Mouse (Mus musculus) gonadal fat pad, adult 2 months (tissue): Measurements from ENCODE around the gene Lmo2. TPM values are rescaled to one million over a fixed set of nuclear protein-coding genes. Genes with fewer than 3 reads are reported as not detected.

Experiments
- DNase-seq: peaks from one replicate; pipeline ENCODE4 v3.0.0-alpha.2; 2012; ENCODE audit warnings: low read depth
- polyA plus RNA-seq: library from polyadenylated mRNA; depleted of rRNA; stranded (reverse); fragments of >200 nt; gene quantifications from 2 replicates; pipeline ENCODE4 v1.2.3, GENCODE M21; 2012

Gene Lmo2
- polyA plus RNA-seq, 1 experiment = 12.7 TPM

- no peak for DNase-seq
Observed at GRCm38 (mm10) chr2:103941085-103941484, 16.7 kb upstream of the Lmo2 start.

GRCm38 (mm10) chr2:103944859-103945258 lies 12.9 kb upstream of the Lmo2 start:
- DNase-seq = no peak

- DNase-seq = no peak
Observed at GRCm38 (mm10) chr2:103945571-103946092, 12.2 kb upstream of the Lmo2 start.

GRCm38 (mm10) chr2:103946892-103947291 lies 10.9 kb upstream of the Lmo2 start:
- DNase-seq = no peak

GRCm38 (mm10) chr2:103947982-103948655 lies 9.7 kb upstream of the Lmo2 start:
- DNase-seq = no peak

GRCm38 (mm10) chr2:103953050-103953835 lies 4.5 kb upstream of the Lmo2 start:
- DNase-seq = no peak

GRCm38 (mm10) chr2:103955714-103956113 lies 2.1 kb upstream of the Lmo2 start:
- DNase-seq = no peak

- no peak for DNase-seq
Observed at GRCm38 (mm10) chr2:103956867-103957266, 919 bp upstream of the Lmo2 start.

GRCm38 (mm10) chr2:103958634-103959033 lies 848 bp downstream of the Lmo2 start:
- no peak for DNase-seq

GRCm38 (mm10) chr2:103959066-103959465 lies 1.3 kb downstream of the Lmo2 start:
- no peak for DNase-seq

- DNase-seq = no peak
Observed at GRCm38 (mm10) chr2:103959574-103959973, 1.8 kb downstream of the Lmo2 start.

GRCm38 (mm10) chr2:103962349-103962748 lies 4.6 kb downstream of the Lmo2 start:
- DNase-seq = no peak

- DNase-seq = no peak
Observed at GRCm38 (mm10) chr2:103965391-103965790, 7.6 kb downstream of the Lmo2 start.

GRCm38 (mm10) chr2:103968186-103968585 lies 10.4 kb downstream of the Lmo2 start:
- DNase-seq = no peak

GRCm38 (mm10) chr2:103968919-103969436 lies 11.2 kb downstream of the Lmo2 start:
- DNase-seq = no peak

GRCm38 (mm10) chr2:103969437-103970040 lies 11.8 kb downstream of the Lmo2 start:
- no peak for DNase-seq

- DNase-seq = no peak
Observed at GRCm38 (mm10) chr2:103970041-103970790, 12.4 kb downstream of the Lmo2 start.

- no peak for DNase-seq
Observed at GRCm38 (mm10) chr2:103970791-103971649, 13.2 kb downstream of the Lmo2 start.

- no peak for DNase-seq
Observed at GRCm38 (mm10) chr2:103971838-103972237, 14.1 kb downstream of the Lmo2 start.

GRCm38 (mm10) chr2:103975904-103976303 lies 18.1 kb downstream of the Lmo2 start:
- no peak for DNase-seq

GRCm38 (mm10) chr2:103977216-103977615 lies 19.4 kb downstream of the Lmo2 start:
- DNase-seq = no peak
